Mouse (Mus musculus) lung, embryonic 14.5 days (tissue): ENCODE results near the gene Prrt4. TPM values are rescaled to one million over a fixed set of nuclear protein-coding genes. Genes with fewer than 3 reads are reported as not detected.
A peak's percentile ranks its signal among the peaks of the same experiment; 100 is the strongest.
"Not testable (repeated sequence)": the region's sequence is repeated elsewhere in the genome, so short reads cannot be mapped to it uniquely, and the experiment has no call there.

Experiments
- ATAC-seq: fragments of 200-750 bp; cut with Nextera tagmentation; 2 replicates; pipeline ENCODE4 v1.8.0; 2017; ENCODE audit warnings: mild to moderate bottlenecking, moderate TSS enrichment, moderate library complexity; ENCODE audit not compliant: insufficient read depth
- DNase-seq: peaks from one replicate; pipeline ENCODE4 v3.0.0-alpha.2; 2015
- H3K27ac ChIP-seq: fragments of 300-500 bp; sonication (generic); 2 replicates; pipeline ENCODE4 v1.5.1; 2014; ENCODE audit warnings: low read depth, mild to moderate bottlenecking, moderate library complexity
- H3K27me3 ChIP-seq: fragments of 300-500 bp; sonication (generic); 2 replicates; pipeline ENCODE4 v1.6.1; 2014; ENCODE audit warnings: low read length, control low read depth; ENCODE audit not compliant: insufficient read depth
- H3K36me3 ChIP-seq: fragments of 300-500 bp; sonication (generic); 2 replicates; pipeline ENCODE4 v1.6.1; 2014; ENCODE audit warnings: control low read depth; ENCODE audit not compliant: insufficient read depth
- H3K4me1 ChIP-seq: fragments of 300-500 bp; sonication (generic); 2 replicates; pipeline ENCODE4 v1.6.1; 2014; ENCODE audit warnings: antibody characterized with exemption, control low read depth; ENCODE audit not compliant: insufficient read depth
- H3K4me2 ChIP-seq: fragments of 300-500 bp; sonication (generic); 2 replicates; pipeline ENCODE4 v1.6.1; 2014; ENCODE audit warnings: mild to moderate bottlenecking
- H3K4me3 ChIP-seq: fragments of 300-500 bp; sonication (generic); 2 replicates; pipeline ENCODE4 v1.5.1; 2014; ENCODE audit warnings: low read depth, low read length
- H3K9ac ChIP-seq: fragments of 300-500 bp; sonication (generic); 2 replicates; pipeline ENCODE4 v1.6.1; 2014
- H3K9me3 ChIP-seq: fragments of 300-500 bp; sonication (generic); 2 replicates; pipeline ENCODE4 v1.6.1; 2016; ENCODE audit warnings: low read depth, low read length, control low read depth
- CTCF ChIP-seq: IDR thresholded peaks from 2 replicates; pipeline ENCODE4 v1.5.1; 2016; ENCODE audit warnings: antibody characterized with exemption, low read depth
- WGBS: fragments of 180-500 bp; shearing (Covaris S2); extraction: QIAGEN DNeasy Blood & Tissue Kit; methylation state at CpG from one replicate; pipeline ENCODE4 v1.1.7; 2014; 5-methylcytosine and 5-hydroxymethylcytosine counted together
- polyA plus RNA-seq: library from polyadenylated mRNA; unstranded; fragments of >200 nt; fragmentation: Nextera tagmentation; extraction: Ambion mirVana; gene quantifications from 2 replicates; pipeline ENCODE4 v1.2.1, GENCODE M21; 2014

The Prrt4 gene
- polyA plus RNA-seq, result 0.93 and 1.2 TPM in 2 replicates

DNA sequence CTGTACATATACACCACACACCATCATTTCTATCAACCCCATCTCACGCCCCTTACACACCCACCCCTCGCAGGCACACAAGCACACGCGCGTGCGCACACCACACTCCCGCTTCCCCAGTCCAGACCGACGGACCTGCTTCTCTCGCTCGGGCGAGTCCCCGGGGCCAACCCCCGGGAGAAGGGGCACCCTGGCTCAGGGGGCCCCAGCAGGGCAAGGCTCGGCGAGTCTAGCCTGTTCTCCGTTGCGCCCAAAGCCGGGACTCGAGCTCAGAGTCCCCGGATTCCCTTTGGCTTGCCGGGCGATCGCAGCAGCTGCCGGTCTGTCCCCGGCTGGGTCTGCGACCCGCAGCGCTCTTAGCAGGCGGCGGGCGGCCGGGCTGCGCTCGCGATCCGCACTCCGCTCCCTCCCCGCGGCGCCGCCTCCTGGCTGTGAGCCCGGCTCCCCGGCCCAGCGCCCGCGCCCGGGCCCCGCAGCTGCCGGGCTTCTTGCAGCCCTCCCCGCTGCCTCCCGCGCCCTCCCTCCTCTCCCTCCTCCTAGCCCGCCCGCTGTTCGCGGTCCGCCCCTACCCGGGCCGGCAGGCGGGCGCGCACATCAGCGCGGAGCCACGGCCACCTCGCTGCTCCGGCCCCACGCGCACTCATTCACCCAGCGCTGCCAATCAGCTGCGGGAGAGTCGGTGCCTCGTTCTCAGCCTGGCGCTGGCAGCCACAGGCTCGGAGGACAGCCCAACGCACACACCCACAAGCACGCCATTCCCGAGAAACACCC lies at the start of gene Prrt4:
Gene Prrt4, minus strand, starts transcription at position 697 of the 771 bp plus-strand sequence.
- H3K27me3 ChIP-seq, result peaks cover 37% of the 10 kb centered on the region

DNA sequence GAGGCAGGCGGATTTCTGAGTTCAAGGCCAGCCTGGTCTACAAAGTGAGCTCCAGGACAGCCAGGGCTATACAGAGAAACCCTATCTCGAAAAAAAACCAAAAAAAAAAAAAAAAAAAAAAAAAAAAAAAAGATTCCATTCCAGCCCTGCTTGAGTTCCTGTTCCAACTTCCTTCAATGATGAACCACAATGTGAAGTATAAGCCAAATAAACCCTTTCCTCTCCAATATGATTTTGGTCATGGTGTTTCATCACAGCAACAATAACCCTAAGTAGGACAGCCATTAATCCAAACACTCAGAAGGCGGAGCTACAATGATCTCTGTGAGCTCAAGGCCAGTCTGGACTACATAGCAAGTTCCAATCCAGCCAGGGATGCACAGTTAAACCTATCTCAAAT lies 38.3 kb upstream of the Prrt4 start:
- not testable (repeated sequence) for H3K4me2 ChIP-seq, DNase-seq, H3K36me3 ChIP-seq, H3K9me3 ChIP-seq, ATAC-seq, H3K27ac ChIP-seq, H3K4me3 ChIP-seq, H3K9ac ChIP-seq, H3K4me1 ChIP-seq
- peaks cover 14% of the 10 kb centered on the region; the same call in 1 of the 2 replicates for H3K27me3 ChIP-seq
- WGBS, result 76% methylated on average over 3 of the region's 3 CpGs

More for the DNA sequence above, at the start of gene Prrt4:
- under 1% methylated on average over 70 of the region's 79 CpGs for WGBS
- H3K27ac ChIP-seq, result no peak within 1 kb of the TSS
- H3K9ac ChIP-seq, result peak within 1 kb of the TSS; percentile 59
- H3K4me1 ChIP-seq, result no peaks in the 10 kb centered on the region
- H3K4me2 ChIP-seq, result peak within 1 kb of the TSS; percentile 97
- TF ChIP-seq CTCF, result no peak
- peak; percentile 73 for DNase-seq
- no peaks in the 10 kb centered on the region for H3K9me3 ChIP-seq
- peak within 1 kb of the TSS; percentile 57 for H3K4me3 ChIP-seq
- ATAC-seq, result peak; percentile 73
- H3K36me3 ChIP-seq, result no peaks in the 10 kb centered on the region

DNA sequence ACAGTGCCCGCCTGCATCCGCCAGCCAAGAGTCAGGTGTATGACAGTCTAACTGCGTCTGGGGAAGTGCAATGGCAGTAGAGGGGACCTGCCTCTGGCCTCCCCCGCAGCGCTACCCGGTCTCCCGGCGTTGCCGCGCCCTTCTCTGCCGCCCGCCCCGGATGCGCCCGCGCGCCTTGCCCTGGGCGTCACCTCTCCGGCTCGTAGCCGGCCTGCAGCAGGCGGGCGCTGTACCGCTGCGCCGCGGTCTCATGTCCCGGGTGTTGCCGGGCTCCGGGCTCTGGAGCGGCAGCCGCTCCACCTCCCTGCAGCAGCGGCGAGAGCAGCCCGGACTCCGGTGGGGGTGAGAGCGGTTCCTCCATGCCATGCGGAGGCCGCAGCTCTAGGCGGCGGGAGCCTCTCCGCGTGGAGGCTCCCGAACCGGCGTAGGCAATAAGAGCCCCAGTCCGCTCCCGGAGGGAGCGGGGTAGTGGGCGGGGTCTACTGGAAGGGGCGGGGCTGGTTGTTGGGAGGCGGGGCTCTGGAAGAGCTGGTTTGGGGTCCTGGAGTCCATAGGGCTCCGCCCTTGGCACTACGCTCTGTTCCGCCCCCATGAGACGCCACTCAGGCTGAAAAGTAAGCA lies 36.6 kb upstream of the Prrt4 start, which contains the start of gene Impdh1:
Gene Impdh1, minus strand, starts transcription at position 484 of the 621 bp plus-strand sequence.
- TF ChIP-seq CTCF, result no peak
- H3K9me3 ChIP-seq, result no peaks in the 10 kb centered on the region
- H3K9ac ChIP-seq, result peak within 1 kb of the TSS; percentile 58
- ATAC-seq (peak; percentile 82), DNase-seq (peak; percentile 83)
- no peak within 1 kb of the TSS for H3K27ac ChIP-seq
- peak within 1 kb of the TSS; percentile 69 for H3K4me3 ChIP-seq
- peaks cover 14% of the 10 kb centered on the region; the same call in 1 of the 2 replicates for H3K27me3 ChIP-seq
- peaks cover 4% of the 10 kb centered on the region for H3K4me1 ChIP-seq
- under 1% methylated on average over 56 of the region's 56 CpGs for WGBS
- H3K4me2 ChIP-seq, result peak within 1 kb of the TSS; percentile 98
- H3K36me3 ChIP-seq, result no peaks in the 10 kb centered on the region

DNA sequence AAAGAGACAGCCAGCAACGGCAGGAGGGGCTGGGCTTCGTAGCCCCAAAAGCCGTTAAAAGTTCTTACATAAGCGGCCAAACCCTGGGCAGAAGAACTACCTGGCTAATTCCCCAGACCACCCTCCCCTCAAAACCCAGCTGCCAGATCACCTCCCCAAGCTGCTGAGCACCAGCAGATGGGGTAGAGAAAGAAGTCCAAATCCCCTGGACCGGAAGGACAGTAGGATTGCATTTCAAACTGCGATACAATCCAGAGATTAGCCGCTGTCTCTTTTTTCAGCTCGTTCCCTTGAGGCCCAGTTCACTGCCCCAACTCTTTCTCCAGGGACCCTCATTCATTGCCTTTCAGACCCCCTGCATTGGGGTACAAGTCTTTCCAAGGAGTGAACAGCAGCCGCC lies 35.8 kb upstream of the Prrt4 start:
- Histone ChIP-seq H3K9me3 (no peaks in the 10 kb centered on the region), H3K9ac (peak overlapping the region; percentile 58; the same call in 1 of the 2 replicates), H3K36me3 (no peaks in the 10 kb centered on the region), H3K4me2 (peak overlapping the region; percentile 98), H3K4me1 (peaks cover 5% of the 10 kb centered on the region), H3K4me3 (peak overlapping the region; percentile 69), H3K27me3 (peaks cover 14% of the 10 kb centered on the region; the same call in 1 of the 2 replicates), H3K27ac (no peak overlapping the region)
- DNase-seq (no peak), ATAC-seq (no peak)
- WGBS, result 19% methylated on average over 9 of the region's 9 CpGs
- no peak for TF ChIP-seq CTCF

DNA sequence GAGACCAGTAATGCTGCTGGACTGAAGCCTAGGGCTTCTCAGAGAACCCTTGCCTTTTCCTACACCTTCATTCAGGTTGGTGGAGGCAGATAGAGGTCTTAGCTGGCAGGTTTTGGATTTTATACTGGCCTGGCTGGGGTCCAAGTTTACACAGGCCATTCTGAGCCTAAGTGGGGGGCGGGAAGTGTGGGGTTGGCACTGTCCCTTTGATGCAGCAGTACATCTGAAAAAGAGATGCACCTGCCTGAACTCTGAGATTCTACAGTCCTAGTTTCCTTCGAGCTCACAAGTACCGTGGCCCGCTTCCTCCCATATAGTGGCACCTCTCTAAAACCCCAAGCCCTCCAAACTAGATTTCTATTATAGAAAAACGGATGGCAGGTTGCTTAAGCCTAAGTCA lies 35.4 kb upstream of the Prrt4 start:
- TF ChIP-seq CTCF, result no peak
- Histone ChIP-seq H3K4me1 (peaks cover 5% of the 10 kb centered on the region), H3K27me3 (peaks cover 14% of the 10 kb centered on the region; the same call in 1 of the 2 replicates), H3K27ac (no peak overlapping the region), H3K4me3 (0 out of 2 replicates have a peak overlapping the region, but pooled peaks have one; percentile 6), H3K4me2 (peak overlapping the region; percentile 98), H3K9ac (no peak overlapping the region), H3K36me3 (no peaks in the 10 kb centered on the region), H3K9me3 (no peaks in the 10 kb centered on the region)
- no peak for DNase-seq
- ATAC-seq, result no peak
- 44% methylated on average over 5 of the region's 5 CpGs for WGBS

DNA sequence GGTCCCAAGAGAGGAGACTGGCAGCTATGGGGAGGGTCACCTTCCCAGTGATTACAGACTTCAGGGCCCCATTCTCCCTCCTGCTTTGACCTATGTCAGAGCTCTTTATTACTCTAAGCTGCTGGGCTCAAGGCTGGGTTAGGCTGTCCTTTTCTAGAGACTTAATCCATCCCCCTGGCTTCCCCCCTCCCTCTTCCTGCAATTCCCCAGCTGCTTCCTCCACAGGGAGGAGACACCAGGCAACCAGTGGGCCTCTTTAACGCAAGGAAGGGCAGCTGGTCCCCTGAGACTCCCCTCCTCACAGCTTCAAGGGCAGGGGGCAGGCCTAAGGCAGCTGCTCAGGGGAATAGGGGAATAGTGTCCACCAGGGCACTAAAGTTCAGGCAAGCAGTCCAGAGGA lies 34.9 kb upstream of the Prrt4 start:
- no peaks in the 10 kb centered on the region for H3K9me3 ChIP-seq
- H3K36me3 ChIP-seq, result no peaks in the 10 kb centered on the region
- no peak overlapping the region for H3K27ac ChIP-seq
- H3K27me3 ChIP-seq, result peaks cover 14% of the 10 kb centered on the region; the same call in 1 of the 2 replicates
- DNase-seq (peak; percentile 51), ATAC-seq (no peak)
- no peak overlapping the region for H3K4me3 ChIP-seq
- H3K9ac ChIP-seq, result no peak overlapping the region
- 5% methylated on average over 1 of the region's 1 CpGs for whole genome bisulfite sequencing
- no peak overlapping the region for H3K4me2 ChIP-seq
- peaks cover 5% of the 10 kb centered on the region for H3K4me1 ChIP-seq
- 0 out of 2 replicates have a peak, but pooled peaks have one; percentile 11 for TF ChIP-seq CTCF

DNA sequence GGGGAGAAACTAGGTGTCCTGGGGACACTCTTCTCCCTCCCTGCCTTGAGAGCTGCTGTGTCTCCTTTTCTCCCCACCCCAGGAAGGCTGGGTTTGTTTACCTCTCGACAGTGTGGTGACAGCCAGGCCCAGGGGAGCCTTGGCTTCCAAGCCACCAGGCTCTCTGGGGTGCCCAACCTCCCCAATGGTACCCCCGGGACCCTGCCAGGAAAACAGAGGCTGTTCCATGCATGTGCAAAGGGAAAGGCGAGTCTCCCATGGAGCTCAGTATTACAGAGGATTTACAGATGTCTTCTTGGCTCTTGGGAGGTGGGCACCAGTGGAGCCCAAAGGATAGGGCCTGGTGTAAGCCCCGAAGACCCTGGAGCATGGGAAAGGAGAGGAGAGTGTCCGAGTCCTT lies 34.1 kb upstream of the Prrt4 start:
- no peak overlapping the region for H3K27ac ChIP-seq
- no peak overlapping the region for H3K4me3 ChIP-seq
- peaks cover 5% of the 10 kb centered on the region for H3K4me1 ChIP-seq
- H3K4me2 ChIP-seq, result no peak overlapping the region
- no peaks in the 10 kb centered on the region for H3K36me3 ChIP-seq
- 57% methylated on average over 5 of the region's 5 CpGs for WGBS
- ATAC-seq (no peak), DNase-seq (no peak)
- TF ChIP-seq CTCF, result no peak
- H3K9me3 ChIP-seq, result no peaks in the 10 kb centered on the region
- no peak overlapping the region for H3K9ac ChIP-seq
- peaks cover 14% of the 10 kb centered on the region; the same call in 1 of the 2 replicates for H3K27me3 ChIP-seq
